Mouse (Mus musculus) ES-E14 (cell line): ENCODE results near the gene Tigd4. TPM values are rescaled to one million over a fixed set of nuclear protein-coding genes. Genes with fewer than 3 reads are reported as not detected.
A peak's percentile ranks its signal among the peaks of the same experiment; 100 is the strongest.

Experiments used
- DNase-seq: peaks from one replicate; pipeline ENCODE4 v3.0.0-alpha.2; 2013; ENCODE audit warnings: low read depth, low spot score
- H3K27ac ChIP-seq: 2 replicates; pipeline ENCODE4 v1.5.1; 2012; ENCODE audit warnings: low read depth, mild to moderate bottlenecking, low read length, moderate library complexity, mixed read lengths; ENCODE audit not compliant: poor library complexity, insufficient read depth, severe bottlenecking
- H3K36me3 ChIP-seq: 2 replicates; pipeline ENCODE4 v1.6.1; 2012; ENCODE audit warnings: mild to moderate bottlenecking, low read length, moderate library complexity, mixed read lengths; ENCODE audit not compliant: control insufficient read depth, poor library complexity, insufficient read depth, severe bottlenecking
- H3K4me1 ChIP-seq, 2 experiments: fragments of 150-350 bp in 1 of 2; sonication (generic) in 1 of 2; 2 replicates each; pipeline ENCODE4 v1.6.1; 2012; ENCODE audit warnings: low read length in 2 of 2, mild to moderate bottlenecking in 1 of 2, mixed read lengths in 1 of 2; ENCODE audit not compliant: control insufficient read depth in 2 of 2, insufficient read depth in 2 of 2, poor library complexity in 1 of 2
- H3K4me3 ChIP-seq, 2 experiments: fragments of 150-350 bp in 1 of 2; sonication (generic) in 1 of 2; 2 replicates each; pipeline ENCODE4 v1.5.1; 2012; ENCODE audit warnings: low read length in 2 of 2, low read depth in 1 of 2, mild to moderate bottlenecking in 1 of 2, mixed read lengths in 1 of 2; ENCODE audit not compliant: insufficient read depth in 1 of 2, poor library complexity in 1 of 2, severe bottlenecking in 1 of 2
- H3K9ac ChIP-seq: 2 replicates; pipeline ENCODE4 v1.6.1; 2012; ENCODE audit warnings: low read depth, mild to moderate bottlenecking, low read length, mixed read lengths; ENCODE audit not compliant: poor library complexity, insufficient read depth, severe bottlenecking
- H3K9me3 ChIP-seq: fragments of 150-350 bp; sonication (generic); 2 replicates; pipeline ENCODE4 v1.6.1; 2012; ENCODE audit warnings: low read depth, mild to moderate bottlenecking, low read length; ENCODE audit not compliant: control insufficient read depth, insufficient read depth
- CHD2 ChIP-seq: IDR thresholded peaks from 2 replicates; pipeline ENCODE4 v1.6.1; 2014; ENCODE audit warnings: mild to moderate bottlenecking, low read depth, low read length, inconsistent platforms
- HCFC1 ChIP-seq: IDR thresholded peaks from 2 replicates; pipeline ENCODE4 v1.6.1; 2012; ENCODE audit warnings: low read length, inconsistent platforms, borderline replicate concordance; ENCODE audit not compliant: insufficient read depth
- MAFK ChIP-seq: IDR thresholded peaks from 2 replicates; pipeline ENCODE4 v1.6.1; 2014; ENCODE audit warnings: mild to moderate bottlenecking, low read depth, low read length, inconsistent platforms; ENCODE audit not compliant: insufficient read depth
- ZC3H11A ChIP-seq: IDR thresholded peaks from 2 replicates; pipeline ENCODE4 v1.6.1; 2012; ENCODE audit warnings: low read depth, mild to moderate bottlenecking, inconsistent platforms, low read length, borderline replicate concordance
- ZNF384 ChIP-seq: IDR thresholded peaks from 2 replicates; pipeline ENCODE4 v1.6.1; 2012; ENCODE audit warnings: low read depth, low read length, inconsistent platforms
- in situ Hi-C, 2 experiments: fragments of 600-800 bp; cut with MboI; formaldehyde crosslinking; loops; one replicate each; pipeline ENCODE4 v1.15.1; 2025; ENCODE audit warnings: low sequenced_read_pairs in 2 of 2, inconsistent platforms in 1 of 2; ENCODE audit not compliant: unreplicated experiment in 2 of 2
- total RNA-seq: library from RNA; depleted of rRNA; stranded (reverse); fragments of 300-350 nt; gene quantifications from 2 replicates; pipeline ENCODE4 v1.2.3, GENCODE M21; 2012

Gene Tigd4
- total RNA-seq, 1 experiment: not detected

DNA sequence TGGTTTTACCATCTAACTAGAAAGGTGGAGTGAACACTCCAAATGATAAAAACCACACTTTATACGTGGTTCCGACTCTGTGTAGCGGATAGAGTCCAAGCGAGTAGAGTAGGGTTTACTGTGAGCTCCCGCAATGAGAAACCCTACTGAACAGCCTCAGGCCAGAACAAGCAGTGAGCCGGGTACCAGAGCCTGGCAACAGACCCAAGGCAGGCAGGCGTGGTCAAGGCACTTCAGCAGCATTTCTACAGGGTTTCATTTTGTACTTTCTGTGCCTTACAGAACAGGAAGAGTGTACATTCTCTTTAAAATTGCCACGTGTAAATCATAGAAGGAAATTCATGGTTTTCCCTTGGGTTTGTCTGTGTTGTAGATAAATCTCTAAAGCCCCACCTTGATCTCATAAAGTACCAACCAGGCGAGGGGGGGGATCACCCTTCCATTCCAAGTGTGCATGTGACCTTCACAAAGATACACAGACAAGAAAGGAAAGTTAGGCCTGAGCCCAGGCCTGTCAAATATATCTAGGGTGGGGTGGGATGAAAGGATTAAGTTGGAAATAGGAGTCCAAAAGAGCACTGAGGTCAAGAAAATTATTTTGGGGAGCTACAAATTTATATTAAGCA is 8.6 kb downstream of the Tigd4 start:
- Histone ChIP-seq H3K9ac (no peak overlapping the region), H3K4me3 (no peak overlapping the region), H3K27ac (no peak overlapping the region), H3K36me3 (no peaks in the 10 kb centered on the region; the same call in 1 of the 2 replicates), H3K4me1 (0 out of 4 replicates have a peak, but pooled peaks cover 0 to 2% of the 10 kb centered on the region in 2 experiments), H3K9me3 (no peaks in the 10 kb centered on the region)
- TF ChIP-seq CHD2 (no peak), HCFC1 (no peak), MAFK (no peak), ZC3H11A (no peak)
- DNase-seq: no peak
- in situ Hi-C loops: no loop called here

DNA sequence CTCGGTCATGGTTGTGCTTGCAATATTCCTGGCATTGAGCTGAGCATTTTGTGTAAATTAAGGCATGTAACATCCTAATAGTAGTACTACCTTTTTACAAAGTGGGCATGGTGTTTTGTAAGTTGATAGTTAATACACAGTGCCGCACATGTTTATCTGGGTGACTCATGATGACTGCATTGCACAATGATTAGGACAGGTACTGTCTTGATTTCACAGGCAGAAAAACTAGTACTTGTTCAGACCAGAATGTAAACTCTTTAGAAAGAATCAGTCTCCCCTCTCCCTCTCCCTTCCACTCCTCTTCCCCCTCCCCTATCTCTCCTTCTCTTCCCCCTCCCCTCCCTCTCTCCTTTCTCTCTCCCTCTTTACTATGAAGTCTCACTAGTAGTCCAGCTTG is 9.4 kb downstream of the Tigd4 start:
- in situ Hi-C loops: no loop called here
- H3K27ac ChIP-seq: no peak overlapping the region
- H3K36me3 ChIP-seq: no peaks in the 10 kb centered on the region; the same call in 1 of the 2 replicates
- no peak for TF ChIP-seq ZC3H11A
- no peak for TF ChIP-seq CHD2
- no peak for TF ChIP-seq MAFK
- TF ChIP-seq ZNF384: no peak
- TF ChIP-seq HCFC1: no peak
- 0 out of 4 replicates have a peak, but pooled peaks cover 0 to 2% of the 10 kb centered on the region in 2 experiments for H3K4me1 ChIP-seq
- no peak overlapping the region for H3K4me3 ChIP-seq
- no peak overlapping the region for H3K9ac ChIP-seq
- no peaks in the 10 kb centered on the region for H3K9me3 ChIP-seq
- no peak for DNase-seq

- Histone ChIP-seq H3K4me3 (no peak overlapping the region), H3K9ac (no peak overlapping the region), H3K36me3 (no peaks in the 10 kb centered on the region; the same call in 1 of the 2 replicates), H3K9me3 (no peaks in the 10 kb centered on the region), H3K4me1 (0 out of 4 replicates have a peak, but pooled peaks cover 0 to 2% of the 10 kb centered on the region in 2 experiments), H3K27ac (no peak overlapping the region)
- TF ChIP-seq ZNF384 (no peak), ZC3H11A (no peak), HCFC1 (no peak), MAFK (no peak), CHD2 (no peak)
- no peak for DNase-seq
- in situ Hi-C loops: no loop called here
Measured at GRCm38 (mm10) chr3:84603212-84603611, 9.8 kb downstream of the Tigd4 start.

DNA sequence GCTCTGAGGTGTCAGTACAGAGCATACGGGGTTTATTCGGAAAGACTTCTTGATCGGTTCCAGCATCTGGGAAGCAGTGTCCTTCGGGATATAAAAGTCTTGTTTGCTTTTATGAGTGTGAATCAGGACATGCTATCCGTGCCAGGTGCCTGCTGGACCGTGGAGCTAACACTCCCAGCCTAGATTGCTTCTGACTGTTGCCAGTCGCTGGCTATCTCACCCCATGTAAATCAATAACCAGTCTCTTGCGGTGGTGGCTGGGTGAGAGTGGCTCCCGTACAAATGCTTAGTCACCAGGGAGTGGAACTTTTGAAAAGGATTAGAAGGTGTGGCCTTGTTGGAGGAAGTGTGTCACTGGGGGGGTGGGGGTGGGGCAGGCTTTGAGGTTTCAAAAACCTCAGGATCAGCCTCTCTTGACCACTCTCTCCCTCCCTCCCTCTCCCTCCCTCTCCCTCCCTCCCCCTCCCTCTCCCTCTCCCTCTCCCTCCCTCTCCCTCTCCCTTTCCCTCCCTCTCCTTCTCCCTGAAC is 16.9 kb downstream of the Tigd4 start:
- 0 out of 2 replicates have a peak overlapping the region, but pooled peaks have one; percentile 5 for H3K27ac ChIP-seq
- in situ Hi-C loops: no loop called here
- H3K36me3 ChIP-seq: no peaks in the 10 kb centered on the region
- H3K9ac ChIP-seq: no peak overlapping the region
- H3K4me3 ChIP-seq: no peak overlapping the region
- no peaks in the 10 kb centered on the region for H3K4me1 ChIP-seq
- TF ChIP-seq ZC3H11A: no peak
- peak; percentile 31; the same call in 1 of the 2 replicates for TF ChIP-seq MAFK
- no peak for TF ChIP-seq CHD2
- TF ChIP-seq ZNF384: no peak
- no peaks in the 10 kb centered on the region for H3K9me3 ChIP-seq
- no peak for DNase-seq
